Mouse (Mus musculus) midbrain, embryonic 10.5 days (tissue): ENCODE data around the gene Specc1l. TPM values are rescaled to one million over a fixed set of nuclear protein-coding genes. Genes with fewer than 3 reads are reported as not detected.
"Not testable (repeated sequence)": the region's sequence is repeated elsewhere in the genome, so short reads cannot be mapped to it uniquely, and the experiment has no call there.

Experiments used
- DNase-seq: peaks from one replicate; pipeline ENCODE4 v3.0.0-alpha.2; 2017; ENCODE audit warnings: low spot score
- H3K27ac ChIP-seq: fragments of 300-500 bp; sonication (generic); replicated peaks from 2 replicates; pipeline ENCODE4 v1.5.1; 2016; ENCODE audit warnings: mild to moderate bottlenecking
- H3K27me3 ChIP-seq: fragments of 300-500 bp; sonication (generic); 2 replicates; pipeline ENCODE4 v1.6.1; 2016; ENCODE audit warnings: low read depth, mild to moderate bottlenecking; ENCODE audit not compliant: poor library complexity, severe bottlenecking
- H3K36me3 ChIP-seq: fragments of 300-500 bp; sonication (generic); 2 replicates; pipeline ENCODE4 v1.6.1; 2016; ENCODE audit warnings: mild to moderate bottlenecking, moderate library complexity
- H3K4me1 ChIP-seq: fragments of 300-500 bp; sonication (generic); 2 replicates; pipeline ENCODE4 v1.6.1; 2016
- H3K4me3 ChIP-seq: fragments of 300-500 bp; sonication (generic); 2 replicates; pipeline ENCODE4 v1.5.1; 2016; ENCODE audit warnings: mild to moderate bottlenecking, moderate library complexity
- H3K9me3 ChIP-seq: fragments of 300-500 bp; sonication (generic); replicated peaks from 2 replicates; pipeline ENCODE4 v1.6.1; 2016; ENCODE audit warnings: mild to moderate bottlenecking
- WGBS: fragments of 180-500 bp; shearing (Covaris S2); methylation state at CpG from one replicate; pipeline ENCODE4 v1.1.7; 2016; 5-methylcytosine and 5-hydroxymethylcytosine counted together
- polyA plus RNA-seq: library from polyadenylated mRNA; unstranded; fragments of >200 nt; fragmentation: Nextera tagmentation; extraction: Ambion mirVana; gene quantifications from 2 replicates; pipeline ENCODE4 v1.2.1, GENCODE M21; 2016

Gene Specc1l
- polyA plus RNA-seq, 1 experiment from 2014 or later = 34.9 TPM

DNA sequence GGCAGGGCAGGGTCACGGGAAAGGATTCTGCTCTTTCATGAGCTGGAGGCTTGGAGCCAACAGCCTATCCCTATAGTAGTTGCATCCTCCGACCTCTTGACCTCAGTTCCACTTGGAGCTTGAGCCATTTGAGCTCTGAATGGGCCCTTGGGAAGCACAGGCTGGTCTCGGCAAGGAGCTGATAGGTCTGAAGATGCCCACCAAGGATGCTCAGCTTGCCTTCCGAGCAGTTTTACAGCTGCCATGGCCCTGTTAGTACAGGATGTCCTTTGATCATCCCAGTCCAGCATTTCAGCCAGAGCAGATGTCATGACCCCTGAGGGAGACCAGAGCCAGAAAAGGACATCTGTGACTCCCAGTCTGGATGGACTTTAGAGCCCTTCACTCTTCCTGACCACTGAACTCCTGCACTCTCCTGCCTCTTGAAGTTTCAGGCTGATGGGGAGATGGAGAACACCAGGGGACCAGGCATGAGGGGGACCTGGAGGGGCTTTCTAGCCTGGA is 116.4 kb downstream of the Specc1l start:
- Histone ChIP-seq H3K27ac (no peak overlapping the region; the same call in 1 of the 2 replicates), H3K4me3 (no peak overlapping the region), H3K27me3 (no peaks in the 10 kb centered on the region), H3K36me3 (no peaks in the 10 kb centered on the region), H3K9me3 (no peaks in the 10 kb centered on the region), H3K4me1 (peaks cover 19% of the 10 kb centered on the region)
- WGBS = 24% methylated on average over 4 of the region's 4 CpGs
- DNase-seq = no peak

- 94% methylated on average over 3 of the region's 3 CpGs for WGBS
- H3K9me3 ChIP-seq = no peaks in the 10 kb centered on the region
These were observed 120.4 kb downstream of the Specc1l start for GRCm38 (mm10) chr10:75332268-75332667.

GRCm38 (mm10) chr10:75333176-75333776 is 121.4 kb downstream of the Specc1l start:
- H3K36me3 ChIP-seq = no peaks in the 10 kb centered on the region
- no peak overlapping the region for H3K4me3 ChIP-seq
- no peaks in the 10 kb centered on the region for H3K9me3 ChIP-seq
- peaks cover 6% of the 10 kb centered on the region for H3K4me1 ChIP-seq
- H3K27ac ChIP-seq = no peak overlapping the region
- no peaks in the 10 kb centered on the region for H3K27me3 ChIP-seq
- WGBS = 93% methylated on average over 23 of the region's 23 CpGs
- DNase-seq = no peak

More at GRCm38 (mm10) chr10:75332268-75332667, 120.4 kb downstream of the Specc1l start:
- Histone ChIP-seq H3K27ac (no peak overlapping the region), H3K36me3 (no peaks in the 10 kb centered on the region), H3K27me3 (no peaks in the 10 kb centered on the region), H3K4me1 (peaks cover 17% of the 10 kb centered on the region), H3K4me3 (no peak overlapping the region)
- no peak for DNase-seq

DNA sequence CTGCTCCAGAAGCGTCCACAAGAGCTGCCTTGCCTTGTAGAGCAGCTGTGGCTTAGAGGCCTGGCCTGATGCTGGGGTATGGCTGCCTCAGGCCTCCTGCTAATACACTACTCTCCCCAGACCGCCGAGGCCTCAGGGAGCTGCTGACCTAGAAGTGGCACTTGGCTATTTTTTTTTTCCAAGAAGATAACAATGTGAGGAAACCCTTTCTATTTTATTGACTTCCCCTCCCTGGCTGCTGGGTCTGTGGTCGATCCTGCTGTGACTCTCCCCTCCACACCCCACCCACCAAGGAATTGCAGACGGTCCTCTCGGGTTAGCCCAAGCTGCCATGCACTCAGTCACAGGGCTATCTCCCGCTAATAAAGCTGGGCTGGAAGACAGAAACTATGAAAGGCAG is 122.3 kb downstream of the Specc1l start:
- Histone ChIP-seq H3K4me3 (no peak overlapping the region), H3K27ac (no peak overlapping the region), H3K4me1 (no peaks in the 10 kb centered on the region), H3K36me3 (no peaks in the 10 kb centered on the region), H3K27me3 (no peaks in the 10 kb centered on the region), H3K9me3 (no peaks in the 10 kb centered on the region)
- DNase-seq = no peak
- 81% methylated on average over 7 of the region's 7 CpGs for WGBS

GRCm38 (mm10) chr10:75335075-75335474 is 123.2 kb downstream of the Specc1l start:
- H3K4me1 ChIP-seq = no peaks in the 10 kb centered on the region
- H3K4me3 ChIP-seq = no peak overlapping the region
- H3K36me3 ChIP-seq = no peaks in the 10 kb centered on the region
- no peak overlapping the region for H3K27ac ChIP-seq
- WGBS = 88% methylated on average over 6 of the region's 6 CpGs
- H3K9me3 ChIP-seq = no peaks in the 10 kb centered on the region
- no peak for DNase-seq
- H3K27me3 ChIP-seq = no peaks in the 10 kb centered on the region

GRCm38 (mm10) chr10:75337231-75337630 is 125.4 kb downstream of the Specc1l start:
- 89% methylated on average over 10 of the region's 10 CpGs for WGBS
- no peaks in the 10 kb centered on the region for H3K4me1 ChIP-seq
- no peaks in the 10 kb centered on the region for H3K27me3 ChIP-seq
- no peak for DNase-seq
- no peaks in the 10 kb centered on the region for H3K36me3 ChIP-seq
- no peak overlapping the region for H3K4me3 ChIP-seq
- no peak overlapping the region for H3K27ac ChIP-seq
- H3K9me3 ChIP-seq = no peaks in the 10 kb centered on the region

DNA sequence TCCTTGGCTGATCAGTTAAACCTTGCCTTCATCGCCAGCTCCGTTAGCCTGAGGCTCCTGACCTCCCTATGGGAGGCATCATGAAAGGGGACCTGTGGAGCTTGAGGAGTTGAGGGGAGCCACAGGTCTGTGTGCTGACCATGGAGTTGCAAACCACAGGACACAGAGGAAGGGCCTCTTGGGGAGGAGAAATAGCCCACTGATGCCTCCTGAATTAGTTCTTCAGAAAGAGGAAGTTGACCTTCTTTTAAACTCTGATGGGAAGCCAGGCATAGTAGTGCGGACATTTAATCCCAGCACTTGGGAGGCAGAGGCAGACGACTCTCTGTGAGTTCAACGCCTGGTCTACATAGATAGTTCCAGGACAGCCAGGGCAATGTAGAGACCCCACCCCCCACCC is 127.0 kb downstream of the Specc1l start:
- 80% methylated on average over 5 of the region's 5 CpGs for WGBS
- H3K9me3 ChIP-seq = no peaks in the 10 kb centered on the region
- H3K27ac ChIP-seq = no peak overlapping the region
- no peaks in the 10 kb centered on the region for H3K27me3 ChIP-seq
- H3K36me3 ChIP-seq = no peaks in the 10 kb centered on the region
- DNase-seq = no peak
- no peaks in the 10 kb centered on the region for H3K4me1 ChIP-seq
- H3K4me3 ChIP-seq = no peak overlapping the region

- 88% methylated on average over 7 of the region's 7 CpGs for WGBS
- H3K4me3 ChIP-seq = no peak overlapping the region
- no peak overlapping the region for H3K27ac ChIP-seq
- no peaks in the 10 kb centered on the region for H3K9me3 ChIP-seq
- H3K4me1 ChIP-seq = no peaks in the 10 kb centered on the region
- no peak for DNase-seq
- H3K27me3 ChIP-seq = no peaks in the 10 kb centered on the region
- no peaks in the 10 kb centered on the region for H3K36me3 ChIP-seq
These were observed 127.5 kb downstream of the Specc1l start for GRCm38 (mm10) chr10:75339377-75339776.

DNA sequence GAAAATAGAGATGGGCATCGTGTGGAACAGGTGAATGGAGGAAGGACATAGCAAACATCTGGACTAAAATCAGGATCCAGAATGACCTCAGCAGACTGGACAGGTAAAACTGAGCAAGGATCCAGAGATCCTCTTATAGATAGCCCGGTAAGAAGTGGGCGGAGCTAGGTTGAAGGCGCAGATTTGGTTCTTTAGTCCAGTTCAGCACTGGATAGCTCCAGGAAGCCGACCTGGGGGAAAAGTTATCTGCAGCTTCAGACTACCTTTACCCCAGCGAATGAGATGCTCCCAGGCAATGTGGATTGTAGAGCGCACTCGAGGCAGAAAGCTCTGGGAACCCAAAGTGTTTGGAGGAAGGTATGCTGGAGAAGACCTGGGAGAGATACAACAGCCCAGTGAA is 130.1 kb downstream of the Specc1l start:
- Histone ChIP-seq H3K4me1 (no peaks in the 10 kb centered on the region), H3K27me3 (no peaks in the 10 kb centered on the region), H3K4me3 (no peak overlapping the region), H3K36me3 (no peaks in the 10 kb centered on the region), H3K9me3 (peaks cover 8% of the 10 kb centered on the region; the same call in 1 of the 2 replicates), H3K27ac (no peak overlapping the region)
- DNase-seq = no peak
- 39% methylated on average over 8 of the region's 8 CpGs for WGBS

GRCm38 (mm10) chr10:75344563-75344962 is 132.7 kb downstream of the Specc1l start:
- H3K9me3 ChIP-seq, H3K36me3 ChIP-seq, H3K4me3 ChIP-seq, H3K4me1 ChIP-seq, DNase-seq, H3K27me3 ChIP-seq, H3K27ac ChIP-seq: not testable (repeated sequence)
- WGBS = 68% methylated on average over 1 of the region's 1 CpGs

GRCm38 (mm10) chr10:75345265-75345664 is 133.4 kb downstream of the Specc1l start:
- H3K27me3 ChIP-seq = no peaks in the 10 kb centered on the region
- H3K36me3 ChIP-seq = no peaks in the 10 kb centered on the region
- no peak overlapping the region for H3K4me3 ChIP-seq
- DNase-seq = no peak
- H3K9me3 ChIP-seq = peaks cover 8% of the 10 kb centered on the region; the same call in 1 of the 2 replicates
- no peaks in the 10 kb centered on the region for H3K4me1 ChIP-seq
- H3K27ac ChIP-seq = no peak overlapping the region
- 92% methylated on average over 2 of the region's 2 CpGs for WGBS

- H3K4me3 ChIP-seq = no peak overlapping the region
- WGBS = 84% methylated on average over 5 of the region's 5 CpGs
- peaks cover 8% of the 10 kb centered on the region; the same call in 1 of the 2 replicates for H3K9me3 ChIP-seq
- no peak overlapping the region for H3K27ac ChIP-seq
- H3K36me3 ChIP-seq = no peaks in the 10 kb centered on the region
- no peak for DNase-seq
- no peaks in the 10 kb centered on the region for H3K4me1 ChIP-seq
- no peaks in the 10 kb centered on the region for H3K27me3 ChIP-seq
These were observed 138.7 kb downstream of the Specc1l start for GRCm38 (mm10) chr10:75350564-75350963.

GRCm38 (mm10) chr10:75352541-75352940 is 140.7 kb downstream of the Specc1l start:
- no peaks in the 10 kb centered on the region for H3K27me3 ChIP-seq
- no peak overlapping the region for H3K4me3 ChIP-seq
- no peaks in the 10 kb centered on the region for H3K4me1 ChIP-seq
- WGBS = 95% methylated on average over 12 of the region's 12 CpGs
- no peak overlapping the region for H3K27ac ChIP-seq
- no peak for DNase-seq
- no peaks in the 10 kb centered on the region for H3K36me3 ChIP-seq
- H3K9me3 ChIP-seq = no peaks in the 10 kb centered on the region
